Mouse (Mus musculus) MN1 (cell line): Measurements from ENCODE around the gene Braf.

Experiments
- DNase-seq: peaks from one replicate; pipeline ENCODE4 v3.0.0-alpha.2; 2016; ENCODE audit warnings: low spot score

Braf gene

DNA sequence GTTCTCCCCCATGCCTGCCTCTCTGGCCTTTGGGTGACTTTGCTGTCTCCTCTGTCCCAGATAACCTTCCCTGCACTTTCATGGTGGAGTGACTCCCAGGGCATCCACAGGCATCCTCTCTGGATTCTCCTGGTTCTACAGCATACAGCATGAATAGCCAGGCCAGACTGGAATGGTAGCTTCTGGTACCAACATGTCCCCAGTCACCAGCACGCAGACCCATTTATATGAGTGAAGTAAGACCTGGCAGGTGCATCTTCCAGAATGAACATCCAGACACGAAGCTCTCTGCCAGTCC lies 169.7 kb downstream of the Braf start:
- no peak for DNase-seq

DNA sequence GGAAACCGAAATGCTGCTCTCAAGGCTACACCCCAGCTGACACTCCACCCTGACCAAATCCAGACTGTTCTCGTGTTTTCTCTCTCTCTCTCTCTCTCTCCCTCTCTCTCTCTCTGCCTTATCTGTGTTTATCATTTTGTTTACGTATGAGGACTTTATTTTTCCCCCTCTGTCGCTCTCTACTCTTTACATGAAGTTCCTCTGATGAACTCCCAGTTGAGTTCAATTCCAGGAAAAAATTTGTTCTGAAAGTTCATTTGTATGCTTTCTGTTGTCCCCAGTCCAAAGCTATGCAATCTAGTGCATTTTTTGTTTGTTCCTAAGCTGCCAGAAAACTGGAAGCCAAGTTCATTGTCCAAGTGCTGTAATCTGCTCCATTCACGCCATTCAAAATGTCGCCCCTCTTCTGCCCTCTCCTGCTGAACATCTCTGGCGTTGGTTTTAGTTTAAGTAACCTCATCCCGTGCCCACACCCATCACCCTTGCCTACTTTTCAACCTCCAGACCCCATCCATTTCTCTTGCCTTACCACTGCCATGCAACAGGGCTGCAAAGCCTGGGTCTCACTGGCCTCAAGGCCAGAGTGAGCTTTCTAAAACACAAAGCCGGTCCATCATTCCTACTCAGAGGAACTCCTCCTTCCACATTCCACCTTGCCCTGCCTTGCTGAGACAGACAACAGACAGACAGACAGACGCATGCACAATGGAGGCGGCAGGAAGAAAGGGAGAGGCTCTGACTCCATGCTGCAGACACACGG lies 170.2 kb downstream of the Braf start:
- DNase-seq, result no peak
